Mouse (Mus musculus) kidney, postnatal 0 days (tissue): Measurements from ENCODE around the gene Card11. TPM values are rescaled to one million over a fixed set of nuclear protein-coding genes. Genes with fewer than 3 reads are reported as not detected.
A peak's percentile ranks its signal among the peaks of the same experiment; 100 is the strongest.

Source experiments
- ATAC-seq: fragments of 200-750 bp; cut with Nextera tagmentation; replicated peaks from 2 replicates; pipeline ENCODE4 v1.8.0; 2017; ENCODE audit warnings: low read depth, moderate number of reproducible peaks, moderate TSS enrichment, moderate library complexity; ENCODE audit not compliant: low FRiP score
- DNase-seq: peaks from one replicate; pipeline ENCODE4 v3.0.0-alpha.2; 2016; ENCODE audit warnings: low spot score
- H3K27ac ChIP-seq: fragments of 300-500 bp; sonication (generic); 2 replicates; pipeline ENCODE4 v1.5.1; 2014; ENCODE audit warnings: mild to moderate bottlenecking
- H3K27me3 ChIP-seq: fragments of 300-500 bp; sonication (generic); 2 replicates; pipeline ENCODE4 v1.6.1; 2014; ENCODE audit warnings: low read length, mixed read lengths; ENCODE audit not compliant: insufficient read depth
- H3K36me3 ChIP-seq: fragments of 300-500 bp; sonication (generic); 2 replicates; pipeline ENCODE4 v1.6.1; 2014; ENCODE audit warnings: low read length, mixed read lengths; ENCODE audit not compliant: insufficient read depth
- H3K4me1 ChIP-seq: fragments of 300-500 bp; sonication (generic); replicated peaks from 2 replicates; pipeline ENCODE4 v1.6.1; 2014; ENCODE audit warnings: antibody characterized with exemption, low read length, mixed read lengths; ENCODE audit not compliant: insufficient read depth
- H3K4me2 ChIP-seq: fragments of 300-500 bp; sonication (generic); 2 replicates; pipeline ENCODE4 v1.6.1; 2014; ENCODE audit warnings: mild to moderate bottlenecking, low read length, moderate library complexity, mixed read lengths
- H3K4me3 ChIP-seq: fragments of 300-500 bp; sonication (generic); replicated peaks from 2 replicates; pipeline ENCODE4 v1.5.1; 2014; ENCODE audit warnings: low read depth, low read length
- H3K9ac ChIP-seq: fragments of 300-500 bp; sonication (generic); 2 replicates; pipeline ENCODE4 v1.6.1; 2014; ENCODE audit warnings: low read depth, low read length
- H3K9me3 ChIP-seq: fragments of 300-500 bp; sonication (generic); replicated peaks from 2 replicates; pipeline ENCODE4 v1.6.1; 2016; ENCODE audit warnings: low read length, inconsistent platforms, mixed read lengths
- CTCF ChIP-seq: IDR thresholded peaks from 2 replicates; pipeline ENCODE4 v1.5.1; 2016; ENCODE audit warnings: antibody characterized with exemption, low read depth, mild to moderate bottlenecking, moderate library complexity
- WGBS: fragments of 180-500 bp; shearing (Covaris S2); extraction: QIAGEN DNeasy Blood & Tissue Kit; methylation state at CpG from one replicate; pipeline ENCODE4 v1.1.7; 2014; 5-methylcytosine and 5-hydroxymethylcytosine counted together
- polyA plus RNA-seq: library from polyadenylated mRNA; unstranded; fragments of >200 nt; fragmentation: Nextera tagmentation; extraction: Ambion mirVana; gene quantifications from 2 replicates; pipeline ENCODE4 v1.2.1, GENCODE M21; 2015

Gene Card11
- polyA plus RNA-seq, 1 experiment from 2014 or later, result 0.16 TPM

GRCm38 (mm10) chr5:141038342-141038741 is 38.0 kb upstream of the Card11 start:
- DNase-seq, result no peak
- Histone ChIP-seq H3K27me3 (no peaks in the 10 kb centered on the region), H3K27ac (no peak overlapping the region), H3K4me2 (no peak overlapping the region), H3K4me3 (no peak overlapping the region), H3K9me3 (no peaks in the 10 kb centered on the region), H3K4me1 (no peaks in the 10 kb centered on the region), H3K9ac (no peak overlapping the region), H3K36me3 (no peaks in the 10 kb centered on the region)
- no peak for ATAC-seq
- 45% methylated on average over 1 of the region's 1 CpGs for WGBS
- no peak for TF ChIP-seq CTCF

GRCm38 (mm10) chr5:141035346-141035745 is 35.0 kb upstream of the Card11 start:
- Histone ChIP-seq H3K9ac (no peak overlapping the region), H3K27me3 (no peaks in the 10 kb centered on the region), H3K36me3 (no peaks in the 10 kb centered on the region), H3K4me2 (no peak overlapping the region), H3K4me1 (no peaks in the 10 kb centered on the region), H3K27ac (no peak overlapping the region), H3K9me3 (no peaks in the 10 kb centered on the region), H3K4me3 (no peak overlapping the region)
- WGBS, result 89% methylated on average over 6 of the region's 6 CpGs
- no peak for TF ChIP-seq CTCF
- ATAC-seq (no peak), DNase-seq (no peak)

GRCm38 (mm10) chr5:141034301-141034700 is 33.9 kb upstream of the Card11 start:
- H3K36me3 ChIP-seq, result no peaks in the 10 kb centered on the region
- H3K4me3 ChIP-seq, result no peak overlapping the region
- no peak overlapping the region for H3K27ac ChIP-seq
- ATAC-seq (no peak), DNase-seq (no peak)
- no peak for TF ChIP-seq CTCF
- H3K9me3 ChIP-seq, result no peaks in the 10 kb centered on the region
- H3K4me1 ChIP-seq, result no peaks in the 10 kb centered on the region
- WGBS, result 86% methylated on average over 3 of the region's 3 CpGs
- H3K4me2 ChIP-seq, result no peak overlapping the region
- no peak overlapping the region for H3K9ac ChIP-seq
- no peaks in the 10 kb centered on the region for H3K27me3 ChIP-seq

GRCm38 (mm10) chr5:141033001-141033400 is 32.6 kb upstream of the Card11 start:
- TF ChIP-seq CTCF, result no peak
- H3K27me3 ChIP-seq, result no peaks in the 10 kb centered on the region
- no peak for DNase-seq
- no peak overlapping the region for H3K4me2 ChIP-seq
- no peaks in the 10 kb centered on the region for H3K4me1 ChIP-seq
- no peak overlapping the region for H3K27ac ChIP-seq
- H3K4me3 ChIP-seq, result no peak overlapping the region
- 87% methylated on average over 1 of the region's 1 CpGs for WGBS
- no peak overlapping the region for H3K9ac ChIP-seq
- H3K9me3 ChIP-seq, result no peaks in the 10 kb centered on the region
- H3K36me3 ChIP-seq, result no peaks in the 10 kb centered on the region
- no peak for ATAC-seq

- Histone ChIP-seq H3K27ac (no peak overlapping the region), H3K9me3 (no peaks in the 10 kb centered on the region), H3K27me3 (no peaks in the 10 kb centered on the region), H3K9ac (no peak overlapping the region), H3K36me3 (no peaks in the 10 kb centered on the region), H3K4me3 (no peak overlapping the region), H3K4me1 (no peaks in the 10 kb centered on the region), H3K4me2 (no peak overlapping the region)
- 88% methylated on average over 2 of the region's 2 CpGs for WGBS
- ATAC-seq, result no peak
- DNase-seq, result no peak
- no peak for TF ChIP-seq CTCF
These were observed 29.0 kb upstream of the Card11 start for GRCm38 (mm10) chr5:141029364-141029763.

- no peak for ATAC-seq
These were observed 25.3 kb upstream of the Card11 start for GRCm38 (mm10) chr5:141025635-141026034.

GRCm38 (mm10) chr5:141024435-141024834 is 24.1 kb upstream of the Card11 start:
- no peak for DNase-seq
- Histone ChIP-seq H3K9ac (no peak overlapping the region), H3K4me3 (no peak overlapping the region), H3K27me3 (no peaks in the 10 kb centered on the region), H3K4me2 (no peak overlapping the region), H3K9me3 (no peaks in the 10 kb centered on the region), H3K4me1 (no peaks in the 10 kb centered on the region), H3K36me3 (no peaks in the 10 kb centered on the region), H3K27ac (no peak overlapping the region)
- WGBS, result 72% methylated on average over 5 of the region's 5 CpGs
- ATAC-seq, result no peak
- peak; percentile 56 for TF ChIP-seq CTCF

More at GRCm38 (mm10) chr5:141025635-141026034, 25.3 kb upstream of the Card11 start:
- no peak for TF ChIP-seq CTCF
- Histone ChIP-seq H3K9me3 (no peaks in the 10 kb centered on the region), H3K27me3 (no peaks in the 10 kb centered on the region), H3K36me3 (no peaks in the 10 kb centered on the region), H3K4me3 (no peak overlapping the region), H3K9ac (no peak overlapping the region), H3K27ac (no peak overlapping the region), H3K4me1 (no peaks in the 10 kb centered on the region), H3K4me2 (no peak overlapping the region)
- 81% methylated on average over 3 of the region's 3 CpGs for WGBS
- DNase-seq, result no peak
